Mouse (Mus musculus) heart, embryonic 16.5 days (tissue): Measurements from ENCODE around the gene Grasp. TPM values are rescaled to one million over a fixed set of nuclear protein-coding genes. Genes with fewer than 3 reads are reported as not detected.
A peak's percentile ranks its signal among the peaks of the same experiment; 100 is the strongest.

Experiments
- ATAC-seq: fragments of 200-750 bp; cut with Nextera tagmentation; replicated peaks from 2 replicates; pipeline ENCODE4 v1.8.0; 2017; ENCODE audit warnings: moderate number of reproducible peaks; ENCODE audit not compliant: insufficient read depth, low FRiP score; ENCODE audit errors: extremely low read depth
- H3K27ac ChIP-seq: fragments of 300-500 bp; sonication (generic); 2 replicates; pipeline ENCODE4 v1.5.1; 2014; ENCODE audit warnings: mild to moderate bottlenecking, low read length, control low read depth, moderate library complexity
- H3K27me3 ChIP-seq: fragments of 300-500 bp; sonication (generic); 2 replicates; pipeline ENCODE4 v1.6.1; 2014; ENCODE audit warnings: low read length, mixed read lengths; ENCODE audit not compliant: control insufficient read depth, insufficient read depth
- H3K36me3 ChIP-seq: fragments of 300-500 bp; sonication (generic); 2 replicates; pipeline ENCODE4 v1.6.1; 2014; ENCODE audit not compliant: control insufficient read depth, insufficient read depth
- H3K4me1 ChIP-seq: fragments of 300-500 bp; sonication (generic); 2 replicates; pipeline ENCODE4 v1.6.1; 2014; ENCODE audit warnings: low read length, mixed read lengths; ENCODE audit not compliant: control insufficient read depth, insufficient read depth
- H3K4me2 ChIP-seq: fragments of 300-500 bp; sonication (generic); 2 replicates; pipeline ENCODE4 v1.6.1; 2014; ENCODE audit warnings: low read depth, mild to moderate bottlenecking, control low read depth, low read length
- H3K4me3 ChIP-seq: fragments of 300-500 bp; sonication (generic); 2 replicates; pipeline ENCODE4 v1.5.1; 2014; ENCODE audit warnings: mild to moderate bottlenecking, control low read depth, low read length
- H3K9ac ChIP-seq: fragments of 300-500 bp; sonication (generic); 2 replicates; pipeline ENCODE4 v1.6.1; 2014; ENCODE audit warnings: low read length, control low read depth
- H3K9me3 ChIP-seq: fragments of 300-500 bp; sonication (generic); replicated peaks from 2 replicates; pipeline ENCODE4 v1.6.1; 2016; ENCODE audit warnings: low read length; ENCODE audit not compliant: control insufficient read depth
- WGBS: fragments of 180-500 bp; shearing (Covaris S2); extraction: QIAGEN DNeasy Blood & Tissue Kit; methylation state at CpG from one replicate; pipeline ENCODE4 v1.1.7; 2014; 5-methylcytosine and 5-hydroxymethylcytosine counted together
- polyA plus RNA-seq: library from polyadenylated mRNA; unstranded; fragments of >200 nt; fragmentation: Nextera tagmentation; extraction: Ambion mirVana; gene quantifications from 2 replicates; pipeline ENCODE4 v1.2.1, GENCODE M21; 2015

Grasp gene
- polyA plus RNA-seq, 1 experiment from 2014 or later = 3.4 TPM

DNA sequence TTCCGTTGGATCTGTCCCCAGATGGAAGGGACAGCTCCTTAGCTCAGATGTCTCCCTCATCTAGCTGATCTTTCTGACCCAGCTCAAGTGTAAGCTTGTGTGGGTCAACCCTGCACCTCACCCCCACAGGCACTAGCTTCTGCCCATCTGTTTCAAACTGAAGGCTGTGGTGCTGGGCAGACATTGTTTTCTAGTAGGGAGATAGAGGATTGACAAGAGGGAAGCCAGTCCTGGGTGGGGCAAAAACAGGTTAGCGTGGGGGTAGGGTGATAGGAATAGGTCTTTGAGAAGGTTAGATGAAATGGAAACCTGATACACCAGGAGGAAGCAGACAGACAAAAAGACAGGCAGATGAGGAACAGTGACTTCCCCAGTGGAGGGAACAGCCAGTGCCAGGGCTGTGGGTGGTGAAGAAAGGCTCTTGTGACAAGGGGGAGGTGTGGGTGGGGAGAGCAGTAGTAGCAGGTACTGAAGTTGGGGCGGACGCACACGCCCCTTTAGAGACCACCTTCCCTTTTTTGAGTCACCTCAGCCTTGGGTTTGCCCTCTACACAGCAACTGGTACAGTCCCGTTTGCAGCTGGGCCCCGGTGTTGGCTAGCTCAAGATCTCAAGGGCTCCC, 32.0 kb downstream of the Grasp start:
- Histone ChIP-seq H3K36me3 (no peaks in the 10 kb centered on the region), H3K27ac (peak overlapping the region; percentile 21; the same call in 1 of the 2 replicates), H3K4me3 (no peak overlapping the region), H3K4me2 (peak overlapping the region; percentile 7; the same call in 1 of the 2 replicates), H3K9me3 (no peaks in the 10 kb centered on the region), H3K4me1 (peaks cover 43% of the 10 kb centered on the region), H3K27me3 (no peaks in the 10 kb centered on the region), H3K9ac (peak overlapping the region; percentile 16; the same call in 1 of the 2 replicates)
- WGBS = 78% methylated on average over 7 of the region's 7 CpGs
- no peak for ATAC-seq

- Histone ChIP-seq H3K27me3 (no peaks in the 10 kb centered on the region), H3K27ac (peak overlapping the region; percentile 21; the same call in 1 of the 2 replicates), H3K4me1 (peaks cover 50% of the 10 kb centered on the region), H3K9ac (peak overlapping the region; percentile 16; the same call in 1 of the 2 replicates), H3K9me3 (no peaks in the 10 kb centered on the region), H3K4me3 (no peak overlapping the region), H3K36me3 (no peaks in the 10 kb centered on the region), H3K4me2 (no peak overlapping the region; the same call in 1 of the 2 replicates)
- 63% methylated on average over 14 of the region's 14 CpGs for WGBS
- ATAC-seq = no peak
These were observed 32.6 kb downstream of the Grasp start for GRCm38 (mm10) chr15:101256463-101257206.

DNA sequence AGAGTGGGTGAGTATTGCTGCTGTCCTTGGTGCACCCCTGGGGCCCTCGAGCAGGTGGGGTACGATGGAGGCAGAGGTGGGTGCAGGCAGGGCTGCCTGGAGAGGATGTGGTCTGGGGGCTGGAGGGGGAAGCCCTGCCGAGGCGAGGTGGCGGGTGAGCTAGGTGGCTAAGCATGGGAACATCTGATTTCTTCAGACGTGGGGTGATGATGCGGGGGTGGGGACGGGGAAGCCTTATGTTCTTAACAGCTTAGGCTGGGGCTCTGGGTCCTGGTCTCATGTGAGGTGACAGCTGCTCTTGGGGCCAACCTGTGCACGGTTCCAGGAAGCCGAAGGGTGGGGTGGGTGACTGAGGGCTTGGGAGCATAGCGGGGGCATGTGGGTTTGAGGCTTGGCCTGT, 34.4 kb downstream of the Grasp start:
- no peak overlapping the region for H3K9ac ChIP-seq
- WGBS = 77% methylated on average over 11 of the region's 11 CpGs
- H3K36me3 ChIP-seq = no peaks in the 10 kb centered on the region
- H3K27ac ChIP-seq = no peak overlapping the region
- H3K9me3 ChIP-seq = no peaks in the 10 kb centered on the region
- peaks cover 61% of the 10 kb centered on the region for H3K4me1 ChIP-seq
- H3K4me2 ChIP-seq = no peak overlapping the region
- 0 out of 2 replicates have a peak, but pooled peaks have one; percentile 6 for ATAC-seq
- H3K27me3 ChIP-seq = no peaks in the 10 kb centered on the region
- no peak overlapping the region for H3K4me3 ChIP-seq

DNA sequence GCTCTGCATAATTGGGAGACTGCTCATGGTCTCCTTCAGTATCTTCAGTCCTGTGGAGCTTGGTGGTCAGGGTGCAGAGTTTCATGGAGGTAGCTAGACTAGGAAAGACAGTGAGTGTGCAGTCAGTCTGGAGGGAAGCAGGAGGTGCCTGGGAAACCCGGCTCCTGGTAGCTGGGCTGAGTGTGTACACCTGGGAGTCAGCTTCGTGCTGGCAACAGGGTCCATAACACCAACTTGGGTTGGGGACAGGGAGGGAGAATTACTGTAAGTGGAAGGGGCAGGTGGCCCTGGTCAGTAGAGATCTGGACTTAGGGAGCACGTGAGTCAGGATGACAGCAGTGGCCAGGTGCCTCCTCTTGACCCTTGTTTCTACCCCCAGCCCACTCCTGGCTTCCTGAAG, 35.9 kb downstream of the Grasp start:
- 78% methylated on average over 3 of the region's 3 CpGs for WGBS
- H3K36me3 ChIP-seq = no peaks in the 10 kb centered on the region
- H3K27me3 ChIP-seq = no peaks in the 10 kb centered on the region
- peaks cover 54% of the 10 kb centered on the region for H3K4me1 ChIP-seq
- ATAC-seq = no peak
- peak overlapping the region; percentile 89 for H3K27ac ChIP-seq
- H3K4me3 ChIP-seq = no peak overlapping the region
- peak overlapping the region; percentile 61 for H3K9ac ChIP-seq
- H3K9me3 ChIP-seq = no peaks in the 10 kb centered on the region
- peak overlapping the region; percentile 41 for H3K4me2 ChIP-seq

DNA sequence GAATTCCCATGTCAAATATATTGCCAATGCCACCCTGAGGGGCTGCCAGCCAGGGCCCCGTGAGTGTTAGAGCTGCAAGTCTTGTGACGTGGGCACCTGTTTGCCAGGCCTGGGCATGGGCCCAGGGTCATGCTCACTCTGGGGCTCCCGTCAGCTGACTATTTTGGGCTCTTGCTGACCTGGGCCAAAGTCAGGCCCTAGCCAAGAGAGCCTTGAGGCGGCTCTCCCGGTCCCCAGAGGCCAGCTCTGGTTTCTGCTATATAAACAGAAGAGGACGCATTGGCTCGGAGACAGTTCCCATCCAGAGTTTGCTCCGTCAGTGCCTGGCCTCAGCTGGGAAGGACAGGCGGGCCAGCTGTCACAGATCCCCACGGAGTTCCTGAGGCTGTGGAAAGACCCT, 36.4 kb downstream of the Grasp start:
- Histone ChIP-seq H3K36me3 (no peaks in the 10 kb centered on the region), H3K9ac (peak overlapping the region; percentile 61), H3K4me1 (peaks cover 51% of the 10 kb centered on the region), H3K4me3 (no peak overlapping the region), H3K4me2 (peak overlapping the region; percentile 41), H3K27ac (peak overlapping the region; percentile 89), H3K9me3 (no peaks in the 10 kb centered on the region), H3K27me3 (no peaks in the 10 kb centered on the region)
- peak; percentile 25 for ATAC-seq
- WGBS = 29% methylated on average over 10 of the region's 10 CpGs

GRCm38 (mm10) chr15:101260874-101261622, 37.1 kb downstream of the Grasp start:
- no peak for ATAC-seq
- Histone ChIP-seq H3K27me3 (no peaks in the 10 kb centered on the region), H3K4me3 (peak overlapping the region; percentile 1; the same call in 1 of the 2 replicates), H3K4me1 (peaks cover 51% of the 10 kb centered on the region), H3K27ac (peak overlapping the region; percentile 89), H3K9ac (peak overlapping the region; percentile 61), H3K36me3 (no peaks in the 10 kb centered on the region), H3K4me2 (peak overlapping the region; percentile 41), H3K9me3 (no peaks in the 10 kb centered on the region)
- WGBS = 14% methylated on average over 13 of the region's 13 CpGs

GRCm38 (mm10) chr15:101262502-101262901, 38.5 kb downstream of the Grasp start:
- Histone ChIP-seq H3K9me3 (no peaks in the 10 kb centered on the region), H3K9ac (no peak overlapping the region), H3K27ac (peak overlapping the region; percentile 89), H3K36me3 (no peaks in the 10 kb centered on the region), H3K4me1 (peaks cover 51% of the 10 kb centered on the region), H3K4me2 (no peak overlapping the region), H3K27me3 (no peaks in the 10 kb centered on the region), H3K4me3 (no peak overlapping the region)
- ATAC-seq = no peak
- WGBS = 57% methylated on average over 5 of the region's 5 CpGs

- H3K9me3 ChIP-seq = no peaks in the 10 kb centered on the region
- 1% methylated on average over 56 of the region's 57 CpGs for WGBS
- H3K4me3 ChIP-seq = peak overlapping the region; percentile 73
- peaks cover 8% of the 10 kb centered on the region for H3K36me3 ChIP-seq
- peaks cover 43% of the 10 kb centered on the region for H3K4me1 ChIP-seq
- H3K27me3 ChIP-seq = no peaks in the 10 kb centered on the region
- peak overlapping the region; percentile 88 for H3K4me2 ChIP-seq
- peak overlapping the region; percentile 78 for H3K9ac ChIP-seq
- H3K27ac ChIP-seq = peak overlapping the region; percentile 88
- peak; percentile 92 for ATAC-seq
These were observed 42.4 kb downstream of the Grasp start for GRCm38 (mm10) chr15:101266132-101266963.
